Mouse (Mus musculus) megakaryocyte, embryonic 14.5 days (primary cell): ENCODE measurements at regions not wholly inside any gene's neighbourhood (a gene's known extent, or its start where the extent isn't known, plus 50 kb on each side); places are given as distances from the start of the nearest gene placed in this dataset.

Source experiments
- FLI1 ChIP-seq: IDR thresholded peaks from 2 replicates; pipeline ENCODE4 v1.6.1; 2012; ENCODE audit warnings: low read length, inconsistent platforms, mixed read lengths
- GATA1 ChIP-seq: IDR thresholded peaks from 3 replicates; pipeline ENCODE4 v1.6.1; 2012; ENCODE audit warnings: mixed read lengths, low read length, inconsistent platforms, borderline replicate concordance

DNA sequence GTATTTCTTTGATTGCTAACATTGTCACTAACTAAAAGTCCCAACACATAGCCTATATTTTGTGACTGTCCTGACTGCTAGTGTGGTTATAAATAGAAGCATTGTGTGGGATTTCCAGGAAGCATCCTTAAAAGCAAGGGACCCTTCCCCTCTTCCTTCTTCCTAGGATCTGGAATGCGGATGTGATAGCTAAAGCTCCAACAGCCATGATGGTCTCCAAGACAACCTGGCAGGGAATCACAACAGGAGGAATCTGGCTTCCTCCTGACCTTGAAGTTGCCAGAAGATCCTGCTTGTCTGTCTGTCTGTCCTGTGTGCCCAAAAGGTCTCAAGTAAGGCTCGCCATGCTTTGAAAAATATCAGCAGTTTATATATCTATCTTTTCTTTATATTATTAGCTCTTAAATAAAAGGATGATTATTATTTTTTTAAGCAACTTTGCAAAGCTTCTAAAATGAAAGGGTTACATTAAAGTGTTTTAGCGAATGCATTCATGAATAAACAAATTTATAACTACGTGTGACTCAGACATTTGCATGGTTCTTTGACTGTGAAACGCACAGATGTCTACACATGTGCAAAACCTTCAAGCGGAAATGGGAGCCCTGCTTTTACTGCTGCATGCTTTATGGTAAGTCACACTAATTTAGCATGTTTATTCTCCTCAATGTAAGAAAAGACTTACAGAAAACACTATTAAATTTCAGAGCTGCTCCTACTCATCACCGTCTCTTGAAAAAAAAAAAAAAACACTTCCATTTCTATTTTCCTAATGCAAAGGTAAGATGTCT, 160.9 kb downstream of the Plk2 start:
- no peak for TF ChIP-seq FLI1
- TF ChIP-seq GATA1 = no peak
